Mouse (Mus musculus) cerebellum, adult 2 months (tissue): ENCODE measurements around the gene Degs2. TPM values are rescaled to one million over a fixed set of nuclear protein-coding genes. Genes with fewer than 3 reads are reported as not detected.
A peak's percentile ranks its signal among the peaks of the same experiment; 100 is the strongest.

ENCODE experiments used
- DNase-seq, 2 experiments: peaks; one replicate each; pipeline ENCODE4 v3.0.0; 2021
- H3K27ac ChIP-seq: fragments of 200-500 bp; 2 replicates; pipeline ENCODE4 v1.5.1; 2012; ENCODE audit warnings: low read length, control low read depth, inconsistent platforms; ENCODE audit not compliant: insufficient read depth
- H3K27me3 ChIP-seq: fragments of 200-500 bp; 2 replicates; pipeline ENCODE4 v1.6.1; 2012; ENCODE audit warnings: inconsistent platforms, mild to moderate bottlenecking, low read length, moderate library complexity; ENCODE audit not compliant: control insufficient read depth, insufficient read depth
- H3K4me1 ChIP-seq: fragments of 200-500 bp; 2 replicates; pipeline ENCODE4 v1.6.1; 2011; ENCODE audit warnings: low read length; ENCODE audit not compliant: control insufficient read depth, insufficient read depth
- H3K4me3 ChIP-seq: fragments of 200-500 bp; replicated peaks from 2 replicates; pipeline ENCODE3; 2011; ENCODE audit warnings: mild to moderate bottlenecking, low read depth, low read length, control low read depth; ENCODE audit not compliant: insufficient read depth
- CTCF ChIP-seq: fragments of 200-500 bp; IDR thresholded peaks from 2 replicates; pipeline ENCODE4 v1.5.1; 2011; ENCODE audit warnings: low read depth, mild to moderate bottlenecking, control low read depth, low read length, moderate library complexity, borderline replicate concordance; ENCODE audit not compliant: insufficient read depth
- POLR2A ChIP-seq: fragments of 200-500 bp; IDR thresholded peaks from 2 replicates; pipeline ENCODE4 v1.6.1; 2011; ENCODE audit warnings: low read length, control low read depth, borderline replicate concordance; ENCODE audit not compliant: insufficient read depth
- WGBS: fragments of 180-500 bp; shearing (Covaris S2); methylation state at CpG from one replicate; pipeline ENCODE4 v1.1.7; 2018; 5-methylcytosine and 5-hydroxymethylcytosine counted together
- polyA plus RNA-seq: library from polyadenylated mRNA; depleted of rRNA; stranded (reverse); fragments of >200 nt; gene quantifications from 2 replicates; pipeline ENCODE4 v1.2.3, GENCODE M21; 2012

Degs2 gene
- polyA plus RNA-seq, 1 experiment, result 8.3 TPM

- Histone ChIP-seq H3K4me3 (no peak overlapping the region), H3K27me3 (no peaks in the 10 kb centered on the region), H3K4me1 (no peaks in the 10 kb centered on the region), H3K27ac (no peak overlapping the region)
- DNase-seq, result no peak
- TF ChIP-seq POLR2A (no peak), CTCF (no peak)
- 91% methylated on average over 9 of the region's 9 CpGs for WGBS
Observed at GRCm38 (mm10) chr12:108710861-108711615, 8.9 kb upstream of the Degs2 start.

GRCm38 (mm10) chr12:108709964-108710765 lies 8.1 kb upstream of the Degs2 start:
- Histone ChIP-seq H3K27ac (no peak overlapping the region), H3K4me1 (no peaks in the 10 kb centered on the region), H3K27me3 (no peaks in the 10 kb centered on the region), H3K4me3 (no peak overlapping the region)
- TF ChIP-seq CTCF, result no peak
- no peak for TF ChIP-seq POLR2A
- 76% methylated on average over 6 of the region's 6 CpGs for WGBS
- DNase-seq, result no peak

DNA sequence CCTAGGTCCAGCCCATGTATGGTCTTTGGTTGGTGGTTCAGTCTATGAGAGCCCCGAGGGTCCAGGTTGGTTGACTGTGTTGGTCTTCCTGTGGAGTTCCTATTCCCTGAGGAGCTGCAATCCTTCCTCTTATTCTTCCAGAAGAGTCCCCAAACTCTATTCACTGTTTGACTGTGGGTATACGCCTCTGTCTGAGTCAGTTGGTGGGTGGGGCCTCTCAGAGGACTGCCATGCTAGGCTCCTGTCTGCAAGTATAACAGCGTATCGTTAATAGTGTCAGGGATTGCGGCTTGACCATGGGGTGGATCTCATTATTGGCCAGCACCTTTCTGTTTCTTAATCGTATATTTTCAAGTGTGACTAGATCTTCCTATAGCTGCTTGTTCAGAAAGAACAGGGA lies 7.3 kb upstream of the Degs2 start:
- no peaks in the 10 kb centered on the region for H3K27me3 ChIP-seq
- H3K27ac ChIP-seq, result no peak overlapping the region
- no peaks in the 10 kb centered on the region for H3K4me1 ChIP-seq
- 87% methylated on average over 6 of the region's 6 CpGs for WGBS
- no peak overlapping the region for H3K4me3 ChIP-seq
- TF ChIP-seq CTCF (no peak), POLR2A (no peak)
- no peak for DNase-seq

- no peak for DNase-seq
- WGBS, result 25% methylated on average over 7 of the region's 7 CpGs
- TF ChIP-seq POLR2A (no peak), CTCF (peak; percentile 17; the same call in 1 of the 2 replicates)
Observed at GRCm38 (mm10) chr12:108706129-108706528, 4.0 kb upstream of the Degs2 start.

GRCm38 (mm10) chr12:108705486-108705885 lies 3.4 kb upstream of the Degs2 start:
- Histone ChIP-seq H3K27me3 (peaks cover 3% of the 10 kb centered on the region; the same call in 1 of the 2 replicates), H3K4me1 (no peaks in the 10 kb centered on the region), H3K27ac (no peak overlapping the region), H3K4me3 (no peak overlapping the region)
- no peak for DNase-seq
- WGBS, result 89% methylated on average over 6 of the region's 6 CpGs
- TF ChIP-seq CTCF (no peak), POLR2A (no peak)

More at GRCm38 (mm10) chr12:108706129-108706528, 4.0 kb upstream of the Degs2 start:
- Histone ChIP-seq H3K27ac (no peak overlapping the region), H3K27me3 (peaks cover 3% of the 10 kb centered on the region; the same call in 1 of the 2 replicates), H3K4me3 (no peak overlapping the region), H3K4me1 (no peaks in the 10 kb centered on the region)

DNA sequence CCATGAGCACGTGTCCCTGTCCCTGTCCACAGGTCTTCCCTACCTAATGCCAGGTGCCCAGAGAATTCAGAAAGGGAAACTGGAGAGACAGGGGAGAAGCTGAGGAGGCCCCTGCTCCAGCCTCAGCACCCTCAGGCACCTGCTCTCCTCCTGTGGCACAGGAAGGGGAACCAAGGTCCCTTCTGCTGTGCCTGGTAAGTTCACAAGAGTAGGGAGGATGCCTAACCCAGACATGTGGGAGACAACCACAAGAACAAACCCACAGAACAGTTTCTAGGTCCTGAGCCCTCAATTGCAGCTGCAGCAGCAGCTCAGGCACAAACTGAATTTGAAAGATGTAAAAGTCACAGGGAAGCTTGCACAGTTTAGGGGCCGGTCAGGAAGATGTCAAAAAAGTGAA lies 894 bp downstream of the Degs2 start:
- no peak for TF ChIP-seq CTCF
- no peak for TF ChIP-seq POLR2A
- Histone ChIP-seq H3K4me1 (no peaks in the 10 kb centered on the region), H3K4me3 (no peak overlapping the region), H3K27ac (no peak overlapping the region), H3K27me3 (peaks cover 3% of the 10 kb centered on the region; the same call in 1 of the 2 replicates)
- WGBS, result 61% methylated on average over 2 of the region's 2 CpGs
- DNase-seq, result no peak

DNA sequence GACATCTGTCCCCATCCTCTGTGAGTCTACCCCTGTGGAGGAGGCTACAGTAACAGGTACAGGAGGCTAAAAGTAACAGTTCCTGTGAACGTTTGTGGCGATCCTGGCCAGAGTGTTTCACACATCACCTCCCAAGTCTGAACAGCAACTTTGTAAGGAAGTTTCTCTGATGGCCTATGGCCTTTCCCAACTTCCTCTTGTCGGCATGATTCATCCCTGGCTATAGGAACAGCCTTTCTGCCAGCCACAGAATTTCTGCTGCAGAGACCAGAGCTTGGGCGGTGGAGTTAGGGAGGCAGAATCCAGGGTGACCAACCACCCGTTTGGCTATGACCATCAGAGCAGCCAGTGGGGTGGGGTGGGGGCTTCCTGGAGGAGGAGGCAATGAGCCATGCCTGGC lies 2.1 kb downstream of the Degs2 start:
- Histone ChIP-seq H3K4me1 (no peaks in the 10 kb centered on the region), H3K4me3 (no peak overlapping the region), H3K27me3 (peaks cover 3% of the 10 kb centered on the region; the same call in 1 of the 2 replicates), H3K27ac (no peak overlapping the region)
- 79% methylated on average over 5 of the region's 5 CpGs for WGBS
- no peak for DNase-seq
- TF ChIP-seq CTCF (no peak), POLR2A (no peak)
